Mouse (Mus musculus): ENCODE measurements around the gene Bptf. TPM values are rescaled to one million over a fixed set of nuclear protein-coding genes. Genes with fewer than 3 reads are reported as not detected.
A peak's percentile ranks its signal among the peaks of the same experiment; 100 is the strongest.
"Not testable (repeated sequence)": the region's sequence is repeated elsewhere in the genome, so short reads cannot be mapped to it uniquely, and the experiment has no call there.

The Bptf gene
- polyA plus RNA-seq (2012; ENCODE audit: insufficient read depth, insufficient read length, low replicate concordance, missing spikeins), result 76.8 TPM in 1 of 2 replicates, not detected in the other

GRCm38 (mm10) chr11:107131749-107132421 is at the start of gene Bptf:
Gene Bptf (minus strand): TSS chr11:107132127.
- 7% methylated on average over 69 of the region's 94 CpGs for WGBS

GRCm38 (mm10) chr11:107161215-107161614 is 29.3 kb upstream of the Bptf start:
- WGBS, result 82% methylated on average over 4 of the region's 4 CpGs
- no peaks in the 10 kb centered on the region for H3K4me1 ChIP-seq (ENCODE audit: control insufficient read depth, insufficient read depth, low read length)
- TF ChIP-seq POLR2A (IDR thresholded peaks at IDR 0.05; ENCODE audit: insufficient read depth, low read depth, low read length) (no peak), CTCF (IDR thresholded peaks at IDR 0.05; ENCODE audit: insufficient read depth, low read depth, low read length) (no peak)

More at GRCm38 (mm10) chr11:107131749-107132421, at the start of gene Bptf:
- H3K27ac ChIP-seq (ENCODE audit: insufficient read depth, low read depth, low read length), result peak within 1 kb of the TSS; percentile 68
- H3K4me3 ChIP-seq (ENCODE audit: insufficient read depth, low read depth, low read length), result peak within 1 kb of the TSS; percentile 82
- TF ChIP-seq POLR2A (IDR thresholded peaks at IDR 0.05; ENCODE audit: insufficient read depth, low read depth, low read length) (peak; percentile 37; the same call in 1 of the 2 replicates), CTCF (IDR thresholded peaks at IDR 0.05; ENCODE audit: insufficient read depth, low read depth, low read length) (peak; percentile 97)
- peaks cover 7% of the 10 kb centered on the region for H3K4me1 ChIP-seq (ENCODE audit: control insufficient read depth, insufficient read depth, low read length)

GRCm38 (mm10) chr11:107159034-107159433 is 27.1 kb upstream of the Bptf start:
- WGBS, result 65% methylated on average over 1 of the region's 1 CpGs
- Histone ChIP-seq H3K27ac (ENCODE audit: insufficient read depth, low read depth, low read length) (no peak overlapping the region), H3K4me3 (ENCODE audit: insufficient read depth, low read depth, low read length) (no peak overlapping the region), H3K4me1 (ENCODE audit: control insufficient read depth, insufficient read depth, low read length) (no peaks in the 10 kb centered on the region)
- TF ChIP-seq POLR2A (IDR thresholded peaks at IDR 0.05; ENCODE audit: insufficient read depth, low read depth, low read length), result no peak
- no peak for TF ChIP-seq CTCF (IDR thresholded peaks at IDR 0.05; ENCODE audit: insufficient read depth, low read depth, low read length)

More at GRCm38 (mm10) chr11:107161215-107161614, 29.3 kb upstream of the Bptf start:
- no peak overlapping the region for H3K4me3 ChIP-seq (ENCODE audit: insufficient read depth, low read depth, low read length)
- H3K27ac ChIP-seq (ENCODE audit: insufficient read depth, low read depth, low read length), result no peak overlapping the region

- H3K4me1 ChIP-seq (ENCODE audit: control insufficient read depth, insufficient read depth, low read length), result no peaks in the 10 kb centered on the region
- WGBS, result 45% methylated on average over 5 of the region's 5 CpGs
- no peak overlapping the region for H3K27ac ChIP-seq (ENCODE audit: insufficient read depth, low read depth, low read length)
- no peak overlapping the region for H3K4me3 ChIP-seq (ENCODE audit: insufficient read depth, low read depth, low read length)
- TF ChIP-seq POLR2A (IDR thresholded peaks at IDR 0.05; ENCODE audit: insufficient read depth, low read depth, low read length) (no peak), CTCF (IDR thresholded peaks at IDR 0.05; ENCODE audit: insufficient read depth, low read depth, low read length) (no peak)
Observed at GRCm38 (mm10) chr11:107156977-107157642, 25.2 kb upstream of the Bptf start.

- TF ChIP-seq POLR2A (IDR thresholded peaks at IDR 0.05; ENCODE audit: insufficient read depth, low read depth, low read length) (no peak), CTCF (IDR thresholded peaks at IDR 0.05; ENCODE audit: insufficient read depth, low read depth, low read length) (no peak)
- WGBS, result 67% methylated on average over 5 of the region's 5 CpGs
- no peak overlapping the region for H3K4me3 ChIP-seq (ENCODE audit: insufficient read depth, low read depth, low read length)
- no peaks in the 10 kb centered on the region for H3K4me1 ChIP-seq (ENCODE audit: control insufficient read depth, insufficient read depth, low read length)
- H3K27ac ChIP-seq (ENCODE audit: insufficient read depth, low read depth, low read length), result no peak overlapping the region
Observed at GRCm38 (mm10) chr11:107155292-107155691, 23.4 kb upstream of the Bptf start.

GRCm38 (mm10) chr11:107154431-107154830 is 22.5 kb upstream of the Bptf start:
- TF ChIP-seq POLR2A (IDR thresholded peaks at IDR 0.05; ENCODE audit: insufficient read depth, low read depth, low read length) (no peak), CTCF (IDR thresholded peaks at IDR 0.05; ENCODE audit: insufficient read depth, low read depth, low read length) (no peak)
- 75% methylated on average over 7 of the region's 7 CpGs for WGBS
- Histone ChIP-seq H3K4me1 (ENCODE audit: control insufficient read depth, insufficient read depth, low read length) (no peaks in the 10 kb centered on the region), H3K4me3 (ENCODE audit: insufficient read depth, low read depth, low read length) (no peak overlapping the region), H3K27ac (ENCODE audit: insufficient read depth, low read depth, low read length) (no peak overlapping the region)

GRCm38 (mm10) chr11:107153645-107154044 is 21.7 kb upstream of the Bptf start:
- Histone ChIP-seq H3K4me1 (ENCODE audit: control insufficient read depth, insufficient read depth, low read length) (no peaks in the 10 kb centered on the region), H3K27ac (ENCODE audit: insufficient read depth, low read depth, low read length) (no peak overlapping the region), H3K4me3 (ENCODE audit: insufficient read depth, low read depth, low read length) (no peak overlapping the region)
- WGBS, result 81% methylated on average over 5 of the region's 5 CpGs
- TF ChIP-seq CTCF (IDR thresholded peaks at IDR 0.05; ENCODE audit: insufficient read depth, low read depth, low read length) (no peak), POLR2A (IDR thresholded peaks at IDR 0.05; ENCODE audit: insufficient read depth, low read depth, low read length) (no peak)

GRCm38 (mm10) chr11:107151809-107152208 is 19.9 kb upstream of the Bptf start:
- no peak overlapping the region for H3K4me3 ChIP-seq (ENCODE audit: insufficient read depth, low read depth, low read length)
- no peaks in the 10 kb centered on the region for H3K4me1 ChIP-seq (ENCODE audit: control insufficient read depth, insufficient read depth, low read length)
- H3K27ac ChIP-seq (ENCODE audit: insufficient read depth, low read depth, low read length), result no peak overlapping the region
- TF ChIP-seq POLR2A (IDR thresholded peaks at IDR 0.05; ENCODE audit: insufficient read depth, low read depth, low read length) (no peak), CTCF (IDR thresholded peaks at IDR 0.05; ENCODE audit: insufficient read depth, low read depth, low read length) (no peak)
- 77% methylated on average over 7 of the region's 7 CpGs for WGBS

GRCm38 (mm10) chr11:107143956-107144355 is 12.0 kb upstream of the Bptf start:
- WGBS, result 97% methylated on average over 11 of the region's 11 CpGs
- not testable (repeated sequence) for H3K4me3 ChIP-seq (ENCODE audit: insufficient read depth, low read depth, low read length)

More at GRCm38 (mm10) chr11:107143956-107144355, 12.0 kb upstream of the Bptf start:
- H3K27ac ChIP-seq (ENCODE audit: insufficient read depth, low read depth, low read length); H3K4me1 ChIP-seq (ENCODE audit: control insufficient read depth, insufficient read depth, low read length): not testable (repeated sequence)

All from olfactory bulb, adult 2 months (tissue).